Mouse (Mus musculus): ENCODE results near the gene Lrrc4.

Lrrc4 gene

GRCm38 (mm10) chr6:28663670-28664069 is 167.9 kb downstream of the Lrrc4 start:
- DNase-seq = no peak

GRCm38 (mm10) chr6:28663004-28663403 is 168.5 kb downstream of the Lrrc4 start:
- DNase-seq = no peak

- DNase-seq = no peak
Observed at GRCm38 (mm10) chr6:28656511-28656910, 175.0 kb downstream of the Lrrc4 start.

- DNase-seq = no peak
Observed at GRCm38 (mm10) chr6:28645231-28645630, 186.3 kb downstream of the Lrrc4 start.

GRCm38 (mm10) chr6:28642909-28643308 is 188.6 kb downstream of the Lrrc4 start:
- DNase-seq = no peak

GRCm38 (mm10) chr6:28640088-28640487 is 191.5 kb downstream of the Lrrc4 start:
- DNase-seq = no peak

GRCm38 (mm10) chr6:28635531-28636348 is 195.8 kb downstream of the Lrrc4 start:
- no peak for DNase-seq

- no peak for DNase-seq
Observed at GRCm38 (mm10) chr6:28635092-28635491, 196.5 kb downstream of the Lrrc4 start.

GRCm38 (mm10) chr6:28633656-28634055 is 197.9 kb downstream of the Lrrc4 start:
- DNase-seq = no peak

GRCm38 (mm10) chr6:28633120-28633519 is 198.4 kb downstream of the Lrrc4 start:
- no peak for DNase-seq

GRCm38 (mm10) chr6:28630926-28631325 is 200.6 kb downstream of the Lrrc4 start:
- DNase-seq = no peak

GRCm38 (mm10) chr6:28629866-28630265 is 201.7 kb downstream of the Lrrc4 start:
- DNase-seq = no peak

- DNase-seq = no peak
Observed at GRCm38 (mm10) chr6:28628408-28628807, 203.1 kb downstream of the Lrrc4 start.

- DNase-seq = no peak
Observed at GRCm38 (mm10) chr6:28622963-28623362, 208.6 kb downstream of the Lrrc4 start.

- no peak for DNase-seq
Observed at GRCm38 (mm10) chr6:28622522-28622921, 209.0 kb downstream of the Lrrc4 start.

GRCm38 (mm10) chr6:28621961-28622360 is 209.6 kb downstream of the Lrrc4 start:
- DNase-seq = no peak

- DNase-seq = no peak
Observed at GRCm38 (mm10) chr6:28621431-28621830, 210.1 kb downstream of the Lrrc4 start.

- no peak for DNase-seq
Observed at GRCm38 (mm10) chr6:28618751-28619153, 212.8 kb downstream of the Lrrc4 start.

GRCm38 (mm10) chr6:28618299-28618698 is 213.2 kb downstream of the Lrrc4 start:
- DNase-seq = no peak

GRCm38 (mm10) chr6:28615966-28616365 is 215.6 kb downstream of the Lrrc4 start:
- DNase-seq = no peak

GRCm38 (mm10) chr6:28615408-28615807 is 216.1 kb downstream of the Lrrc4 start:
- no peak for DNase-seq

GRCm38 (mm10) chr6:28614856-28615255 is 216.7 kb downstream of the Lrrc4 start:
- no peak for DNase-seq

GRCm38 (mm10) chr6:28613441-28613840 is 218.1 kb downstream of the Lrrc4 start:
- no peak for DNase-seq
